Mouse (Mus musculus) CH12.LX (cell line): Measurements from ENCODE around the gene Fars2. TPM values are rescaled to one million over a fixed set of nuclear protein-coding genes. Genes with fewer than 3 reads are reported as not detected.

ENCODE experiments used
- DNase-seq: peaks from one replicate; pipeline ENCODE4 v3.0.0-alpha.2; 2013; ENCODE audit errors: extremely low read depth
- H3K27ac ChIP-seq: 2 replicates; pipeline ENCODE4 v1.5.1; 2012; ENCODE audit warnings: low read depth, mild to moderate bottlenecking, control low read depth, moderate library complexity; ENCODE audit not compliant: insufficient read depth
- H3K27me3 ChIP-seq: replicated peaks from 2 replicates; pipeline ENCODE3; 2012; ENCODE audit warnings: inconsistent platforms
- H3K36me3 ChIP-seq, 2 experiments: replicated peaks in 1 of 2; 2 replicates each; pipeline versions ENCODE3 to v1.6.1; 2012; ENCODE audit warnings: inconsistent platforms in 1 of 2, low read length in 1 of 2, mild to moderate bottlenecking in 1 of 2, mixed read lengths in 1 of 2, moderate library complexity in 1 of 2; ENCODE audit not compliant: control insufficient read depth in 1 of 2, insufficient read depth in 1 of 2
- H3K4me1 ChIP-seq, 2 experiments: 2 replicates each; pipeline ENCODE4 v1.6.1; 2012; ENCODE audit warnings: inconsistent platforms in 1 of 2, moderate library complexity in 1 of 2; ENCODE audit not compliant: insufficient read depth in 2 of 2, control insufficient read depth in 1 of 2
- H3K4me2 ChIP-seq: 2 replicates; pipeline ENCODE4 v1.6.1; 2012; ENCODE audit warnings: low read depth, mild to moderate bottlenecking, control low read depth; ENCODE audit not compliant: poor library complexity, insufficient read depth, severe bottlenecking
- H3K4me3 ChIP-seq, 3 experiments: fragments of 150-350 bp in 1 of 3; sonication (generic) in 1 of 3; replicated peaks in 1 of 3; 2 replicates each; pipeline versions ENCODE3 to v1.5.1; 2011 to 2012; ENCODE audit warnings: low read depth in 2 of 3, low read length in 2 of 3, mild to moderate bottlenecking in 2 of 3, moderate library complexity in 2 of 3, control low read depth in 1 of 3, improper control_type of control experiment in 1 of 3, inconsistent platforms in 1 of 3, mixed read lengths in 1 of 3; ENCODE audit not compliant: poor library complexity in 1 of 3
- H3K79me2 ChIP-seq: replicated peaks from 2 replicates; pipeline ENCODE4 v1.6.1; 2012; ENCODE audit warnings: mild to moderate bottlenecking, moderate library complexity; ENCODE audit not compliant: control insufficient read depth, poor library complexity, insufficient read depth, severe bottlenecking; ENCODE audit errors: extremely low read depth
- H3K9ac ChIP-seq: 2 replicates; pipeline ENCODE4 v1.6.1; 2012; ENCODE audit warnings: low read depth, mild to moderate bottlenecking, control low read depth, moderate library complexity; ENCODE audit not compliant: insufficient read depth
- H3K9me3 ChIP-seq: replicated peaks from 2 replicates; pipeline ENCODE3; 2012; ENCODE audit warnings: low read length, inconsistent platforms, mixed read lengths
- CHD2 ChIP-seq: IDR thresholded peaks from 2 replicates; pipeline ENCODE4 v1.6.1; 2011; ENCODE audit warnings: low read length, improper control_type of control experiment
- HCFC1 ChIP-seq: IDR thresholded peaks from 2 replicates; pipeline ENCODE4 v1.6.1; 2012; ENCODE audit warnings: low read depth, mild to moderate bottlenecking, inconsistent platforms, low read length, improper control_type of control experiment
- IRF4 ChIP-seq: IDR thresholded peaks from 2 replicates; pipeline ENCODE4 v1.6.1; 2014; ENCODE audit warnings: low read depth, mild to moderate bottlenecking, inconsistent platforms, low read length, improper control_type of control experiment
- MAX ChIP-seq: IDR thresholded peaks from 2 replicates; pipeline ENCODE4 v1.6.1; 2011; ENCODE audit warnings: low read length, improper control_type of control experiment
- MAZ ChIP-seq: IDR thresholded peaks from 2 replicates; pipeline ENCODE4 v1.6.1; 2012; ENCODE audit warnings: low read depth, mild to moderate bottlenecking, inconsistent platforms, low read length, improper control_type of control experiment, moderate library complexity
- MXI1 ChIP-seq: IDR thresholded peaks from 2 replicates; pipeline ENCODE4 v1.6.1; 2011; ENCODE audit warnings: mild to moderate bottlenecking, low read depth, low read length, improper control_type of control experiment
- NELFE ChIP-seq: IDR thresholded peaks from 2 replicates; pipeline ENCODE4 v1.6.1; 2011; ENCODE audit warnings: low read depth, low read length, improper control_type of control experiment
- NRF1 ChIP-seq: IDR thresholded peaks from 2 replicates; pipeline ENCODE4 v1.6.1; 2014; ENCODE audit warnings: low read depth, mild to moderate bottlenecking, inconsistent platforms, low read length, improper control_type of control experiment, moderate library complexity
- POLR2A ChIP-seq: IDR thresholded peaks from 2 replicates; pipeline ENCODE4 v1.6.1; 2011; ENCODE audit warnings: low read depth, mild to moderate bottlenecking, improper control_type of control experiment, low read length
- POLR2AphosphoS2 ChIP-seq: IDR thresholded peaks from 2 replicates; pipeline ENCODE4 v1.6.1; 2011; ENCODE audit warnings: low read depth, low read length, improper control_type of control experiment
- RAD21 ChIP-seq: IDR thresholded peaks from 2 replicates; pipeline ENCODE4 v1.6.1; 2011; ENCODE audit warnings: low read depth, mild to moderate bottlenecking, low read length, improper control_type of control experiment, moderate library complexity
- RCOR1 ChIP-seq: conservative IDR thresholded peaks from 2 replicates; pipeline ENCODE4 v1.6.1; 2012; ENCODE audit warnings: low read depth, mild to moderate bottlenecking, inconsistent platforms, low read length, improper control_type of control experiment
- TBP ChIP-seq: conservative IDR thresholded peaks from 2 replicates; pipeline ENCODE4 v1.6.1; 2011; ENCODE audit warnings: low read depth, low read length, improper control_type of control experiment
- TCF12 ChIP-seq: IDR thresholded peaks from 2 replicates; pipeline ENCODE4 v1.6.1; 2014; ENCODE audit warnings: low read depth, mild to moderate bottlenecking, inconsistent platforms, low read length, improper control_type of control experiment
- UBTF ChIP-seq: IDR thresholded peaks from 2 replicates; pipeline ENCODE4 v1.6.1; 2012; ENCODE audit warnings: low read depth, mild to moderate bottlenecking, inconsistent platforms, low read length, improper control_type of control experiment, moderate library complexity
- USF1 ChIP-seq: IDR thresholded peaks from 2 replicates; pipeline ENCODE4 v1.6.1; 2014; ENCODE audit warnings: low read depth, mild to moderate bottlenecking, inconsistent platforms, low read length, improper control_type of control experiment
- ZNF384 ChIP-seq: IDR thresholded peaks from 2 replicates; pipeline ENCODE4 v1.6.1; 2012; ENCODE audit warnings: low read depth, low read length, improper control_type of control experiment, inconsistent platforms
- dilution Hi-C: fragments of 300-500 bp; cut with MboI; formaldehyde crosslinking; loops from 2 replicates; pipeline ENCODE4 v1.14.3; 2020; ENCODE audit warnings: low sequenced_read_pairs; ENCODE audit not compliant: extremely low pct_unique_long_range_greater_than_20kb, extremely low pct_ligation_motif_present
- in situ Hi-C: fragments of 300-500 bp; cut with MboI; formaldehyde crosslinking; loops from 3 replicates; pipeline ENCODE4 v1.14.3; 2019; ENCODE audit warnings: low sequenced_read_pairs, low pct_ligation_motif_present, low pct_unique_long_range_greater_than_20kb, mixed read lengths
- polyA plus RNA-seq: library from polyadenylated mRNA; unstranded; fragments of >175 nt; gene quantifications from 2 replicates; pipeline ENCODE4 v1.2.1, GENCODE M21; 2012; ENCODE audit warnings: low read depth; ENCODE audit not compliant: insufficient read length
- total RNA-seq, 2 experiments: library from RNA; depleted of rRNA; stranded (reverse); fragments of 300-350 nt in 1 of 2; fragments of >200 nt in 1 of 2; gene quantifications; 2 replicates each; pipeline ENCODE4 v1.2.3; 2012 to 2014

Gene Fars2
- total and polyA plus RNA-seq, 3 experiments = 30.2 to 47.7 (median 46.4) TPM

DNA sequence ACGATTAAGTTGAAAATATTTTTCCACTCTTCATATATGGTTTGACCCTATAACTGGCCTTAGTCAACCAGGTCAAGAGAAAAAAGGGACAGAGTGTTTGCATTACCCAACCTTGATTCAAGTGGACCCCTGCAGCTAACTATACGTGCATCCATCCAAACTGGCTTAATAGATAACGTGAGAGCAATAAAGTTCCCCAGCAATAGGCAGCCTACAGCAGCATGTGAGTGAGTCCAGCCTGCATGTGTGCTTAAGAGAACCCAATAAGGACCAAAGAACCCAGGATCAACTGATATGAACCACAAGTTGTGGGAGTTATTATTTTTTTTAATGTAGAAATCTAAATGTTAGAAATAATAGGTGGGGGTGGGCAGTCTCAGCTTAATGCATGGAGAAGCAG is 213.3 kb downstream of the Fars2 start:
- no peak overlapping the region for H3K9ac ChIP-seq
- no peak overlapping the region for H3K4me3 ChIP-seq
- H3K79me2 ChIP-seq = no peaks in the 10 kb centered on the region
- no peak for TF ChIP-seq NRF1
- TF ChIP-seq ZNF384 = no peak
- TF ChIP-seq TCF12 = no peak
- no peak for DNase-seq
- in situ Hi-C loops = no loop called here
- H3K9me3 ChIP-seq = no peaks in the 10 kb centered on the region
- H3K4me1 ChIP-seq = no peaks in the 10 kb centered on the region; a peak in 1 of 4 replicates
- no peaks in the 10 kb centered on the region for H3K27me3 ChIP-seq
- no peak overlapping the region for H3K27ac ChIP-seq
- dilution Hi-C loops = no loop called here
- no peak overlapping the region for H3K4me2 ChIP-seq
- H3K36me3 ChIP-seq = peaks cover 0 to 19% of the 10 kb centered on the region in 2 experiments

DNA sequence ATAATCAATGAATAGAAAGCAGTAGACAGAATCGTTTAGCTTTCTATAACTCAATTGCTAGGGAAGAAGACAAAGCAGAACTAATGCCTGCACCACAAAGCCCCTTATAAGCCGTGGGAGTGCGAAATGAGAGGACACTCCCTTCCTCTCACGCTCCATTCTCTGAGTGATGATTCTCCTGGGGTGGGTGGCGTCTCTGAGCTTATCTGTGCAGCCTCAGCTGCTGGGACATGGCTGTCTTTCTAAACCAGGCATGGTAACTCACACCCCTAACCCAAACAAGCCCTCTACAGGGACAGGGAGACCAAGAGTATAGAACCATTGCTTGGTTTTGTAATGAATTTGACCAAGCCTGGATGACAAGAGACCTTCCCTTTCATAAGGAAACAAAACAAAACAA is 217.5 kb downstream of the Fars2 start:
- no peaks in the 10 kb centered on the region for H3K79me2 ChIP-seq
- TF ChIP-seq USF1 (no peak), UBTF (no peak), RAD21 (no peak), TBP (no peak), POLR2AphosphoS2 (no peak), NELFE (no peak), CHD2 (no peak), RCOR1 (no peak), MXI1 (no peak), MAZ (no peak), POLR2A (no peak), NRF1 (no peak), MAX (no peak), HCFC1 (no peak), IRF4 (no peak)
- in situ Hi-C loops (no loop called here), dilution Hi-C loops (no loop called here)
- peaks cover 0 to 15% of the 10 kb centered on the region in 2 experiments for H3K36me3 ChIP-seq
- H3K4me1 ChIP-seq = no peaks in the 10 kb centered on the region; a peak in 1 of 4 replicates
- no peak overlapping the region for H3K27ac ChIP-seq
- H3K9me3 ChIP-seq = no peaks in the 10 kb centered on the region
- no peaks in the 10 kb centered on the region for H3K27me3 ChIP-seq
- H3K4me3 ChIP-seq = no peak overlapping the region
- no peak for DNase-seq
- no peak overlapping the region for H3K4me2 ChIP-seq
- no peak overlapping the region for H3K9ac ChIP-seq
